Mouse (Mus musculus) adrenal gland, adult 2 months (tissue): ENCODE results near the gene Plxna1. TPM values are rescaled to one million over a fixed set of nuclear protein-coding genes. Genes with fewer than 3 reads are reported as not detected.

Experiments
- DNase-seq: peaks from one replicate; pipeline ENCODE4 v3.0.0; 2021
- polyA plus RNA-seq: library from polyadenylated mRNA; depleted of rRNA; stranded (reverse); fragments of >200 nt; gene quantifications from 2 replicates; pipeline ENCODE4 v1.2.3, GENCODE M21; 2012
- total RNA-seq, 2 experiments: library from RNA; stranded (reverse); gene quantifications; 2 replicates each; pipeline ENCODE4 v1.2.3; 2021

Gene Plxna1
- total and polyA plus RNA-seq, 3 experiments = 56.1 to 127 (median 101) TPM

DNA sequence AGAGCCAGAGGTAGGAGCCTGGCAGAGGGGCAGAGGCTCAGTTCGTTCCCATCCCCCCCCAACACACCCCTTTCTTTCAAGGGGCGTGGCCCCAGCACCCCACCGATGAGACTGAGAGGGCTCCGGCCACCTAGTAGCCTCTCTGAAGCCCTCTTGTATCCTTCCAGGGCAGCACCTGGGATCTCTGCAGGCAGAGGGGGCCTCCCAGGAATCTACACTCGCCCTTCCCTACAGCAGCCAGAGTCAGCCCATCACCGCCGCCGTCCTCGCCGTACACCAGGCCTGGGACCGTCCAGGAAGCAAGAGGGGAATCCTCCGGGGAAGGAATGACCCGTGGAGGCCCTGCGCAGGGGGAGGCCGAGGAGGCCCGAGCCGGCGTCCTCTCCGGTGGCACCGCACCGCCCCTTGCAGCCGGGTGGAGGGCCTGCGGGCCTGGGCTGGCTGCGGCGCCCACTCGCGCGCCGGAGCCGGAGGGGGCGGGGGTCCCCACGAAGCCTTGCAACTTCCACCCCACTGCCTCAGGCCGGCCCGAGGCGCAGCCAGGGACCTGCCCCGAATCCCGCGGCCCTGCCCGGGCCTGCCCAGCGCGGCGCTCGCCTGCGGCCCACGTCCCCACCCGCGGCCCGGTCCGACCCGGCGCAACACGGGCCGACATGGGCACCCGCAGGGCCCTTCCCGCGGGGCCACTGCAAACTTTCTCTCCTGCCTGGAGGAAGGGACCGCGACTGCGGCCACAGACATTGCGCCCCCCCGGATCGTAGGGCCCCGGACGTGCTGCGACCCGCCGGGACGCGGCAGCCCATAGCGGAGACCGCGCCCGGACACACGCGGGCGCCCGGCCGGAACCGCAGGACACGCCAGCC is 771 bp downstream of the Plxna1 start:
- DNase-seq = peak; percentile 80

DNA sequence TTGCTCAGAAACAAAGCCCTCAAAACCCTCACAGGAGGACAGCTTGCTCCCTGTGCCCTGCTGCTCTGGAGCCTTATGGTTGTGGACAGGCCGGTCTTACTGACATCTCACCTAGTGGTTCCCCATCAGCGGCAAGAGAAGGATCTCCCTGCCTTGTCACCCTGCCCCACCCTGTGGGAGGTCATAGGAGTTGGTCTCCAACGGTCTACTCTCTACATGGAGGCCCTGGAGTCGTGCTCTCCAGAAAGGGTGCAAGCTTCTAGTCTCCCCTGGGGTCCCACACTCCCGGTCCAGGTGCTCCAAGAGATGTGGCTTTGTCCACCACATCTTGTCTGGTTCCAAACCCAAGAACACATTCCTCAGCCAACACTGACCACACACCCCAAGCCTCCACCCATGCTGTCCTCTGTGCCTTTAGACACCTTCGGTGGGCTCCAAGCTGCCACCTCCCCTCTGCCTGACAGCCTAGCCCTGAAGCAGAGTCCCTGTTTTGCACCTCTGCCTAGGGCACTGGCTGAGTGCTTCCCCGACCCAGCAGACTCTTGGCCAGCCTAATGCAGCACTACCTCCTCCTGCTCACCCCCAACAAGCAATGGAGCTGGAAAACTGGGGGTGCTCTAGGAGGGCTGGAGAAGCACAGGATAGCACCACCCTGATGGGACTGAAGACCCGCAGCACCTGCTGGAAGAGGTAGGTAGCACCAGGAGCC is 1.6 kb downstream of the Plxna1 start:
- no peak for DNase-seq

DNA sequence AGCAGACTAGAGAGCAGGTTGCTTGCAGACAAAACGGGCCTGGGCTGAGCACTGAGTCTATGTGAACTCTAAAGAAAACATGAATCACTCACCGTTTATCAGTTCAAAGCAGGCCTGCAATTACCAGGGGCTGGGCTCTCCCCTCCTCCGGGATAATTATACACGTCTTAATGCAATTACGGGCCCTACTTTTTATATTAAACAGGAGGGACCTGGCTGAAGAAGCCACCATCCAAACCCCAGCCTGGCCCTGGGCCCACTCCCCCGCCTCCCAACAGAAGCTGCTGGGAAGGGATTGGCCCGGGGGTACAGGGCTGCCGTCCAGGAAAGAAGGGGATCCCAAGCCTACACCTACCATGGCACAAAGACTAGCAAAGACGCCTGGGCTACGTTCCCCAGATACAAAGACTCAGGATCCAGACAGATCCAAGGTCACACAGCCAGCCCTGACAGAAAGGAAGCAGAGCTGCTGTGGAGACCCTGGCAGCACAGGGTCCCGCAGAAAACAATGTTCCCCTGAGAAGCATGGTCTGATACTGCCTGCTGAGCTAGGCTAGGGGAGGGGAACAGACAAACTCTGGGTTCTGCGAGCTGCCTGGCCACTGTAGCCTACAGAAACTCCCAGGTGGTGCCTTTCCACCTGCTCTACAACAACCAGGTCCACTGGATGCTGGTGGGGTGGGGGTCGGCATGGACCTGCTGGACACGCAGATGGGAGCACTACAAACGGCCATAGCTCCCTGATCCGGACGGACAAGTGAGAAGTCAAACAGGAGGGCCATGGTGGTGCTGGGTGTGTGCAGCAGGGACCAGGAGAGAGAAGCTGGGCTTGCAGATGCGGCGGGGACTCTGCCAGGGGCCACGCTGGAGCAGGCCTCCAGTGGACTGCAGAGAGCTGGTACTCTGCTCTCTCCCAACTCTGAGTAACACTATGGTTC is 2.4 kb downstream of the Plxna1 start:
- peak; percentile 64 for DNase-seq

DNA sequence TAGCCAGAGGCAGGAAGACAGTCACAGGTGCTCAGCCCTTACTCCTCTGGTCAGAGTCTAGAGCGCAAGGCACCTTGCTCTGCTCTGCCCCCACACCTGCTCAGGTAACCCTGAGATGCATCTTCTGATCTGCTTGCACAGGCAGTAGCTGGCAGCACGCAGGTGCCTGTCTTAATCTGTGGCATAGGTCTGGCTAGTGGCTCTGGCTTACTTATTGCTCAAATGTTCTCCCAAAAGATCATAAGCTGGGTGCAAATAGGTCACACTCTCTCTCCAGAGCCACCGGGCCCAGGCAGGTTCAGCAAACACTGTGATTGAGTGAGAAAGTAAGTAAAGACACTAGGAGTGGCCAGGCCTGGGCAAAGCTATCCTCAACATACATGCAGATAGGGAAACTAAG is 3.2 kb downstream of the Plxna1 start:
- no peak for DNase-seq

DNA sequence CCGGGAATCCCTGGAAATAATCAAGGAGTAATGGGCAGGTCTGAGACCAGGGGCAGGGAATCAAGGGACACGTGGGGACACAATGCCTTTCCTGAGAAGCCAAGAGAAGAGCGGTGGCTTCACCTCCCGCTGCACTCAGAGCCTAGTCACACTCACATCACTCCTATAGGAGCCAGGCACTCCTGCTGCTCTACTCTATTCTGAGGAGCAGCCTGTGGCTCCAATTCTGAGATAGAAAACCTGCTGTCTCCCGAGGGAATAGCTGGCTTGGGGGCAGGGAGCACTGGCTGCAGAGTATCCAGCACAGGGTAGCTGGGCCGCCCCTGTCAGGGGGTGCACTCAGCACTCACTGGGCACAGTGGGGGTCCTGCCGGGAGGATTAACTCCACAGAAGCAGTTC is 6.8 kb downstream of the Plxna1 start:
- DNase-seq = peak; percentile 25

DNA sequence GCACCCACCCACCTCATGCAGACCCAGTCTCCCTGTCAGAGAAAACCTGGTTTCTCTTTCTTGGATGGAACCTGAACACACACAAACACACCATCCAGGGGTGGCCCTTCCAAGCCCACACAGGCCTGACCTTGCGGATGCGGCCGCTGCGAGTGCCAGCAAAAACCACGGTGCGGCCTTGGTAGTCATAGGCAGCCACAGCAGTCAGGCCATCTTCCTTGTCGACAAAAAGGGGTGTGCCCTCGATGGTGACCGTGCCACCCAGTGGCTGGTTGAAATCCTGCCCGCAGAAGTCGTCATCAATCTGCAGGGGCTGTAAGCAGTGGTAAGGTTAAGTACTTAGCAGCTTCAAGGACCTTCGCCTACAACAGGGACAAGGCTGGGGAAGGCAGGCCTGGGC is 7.7 kb downstream of the Plxna1 start:
- DNase-seq = peak; percentile 95

DNA sequence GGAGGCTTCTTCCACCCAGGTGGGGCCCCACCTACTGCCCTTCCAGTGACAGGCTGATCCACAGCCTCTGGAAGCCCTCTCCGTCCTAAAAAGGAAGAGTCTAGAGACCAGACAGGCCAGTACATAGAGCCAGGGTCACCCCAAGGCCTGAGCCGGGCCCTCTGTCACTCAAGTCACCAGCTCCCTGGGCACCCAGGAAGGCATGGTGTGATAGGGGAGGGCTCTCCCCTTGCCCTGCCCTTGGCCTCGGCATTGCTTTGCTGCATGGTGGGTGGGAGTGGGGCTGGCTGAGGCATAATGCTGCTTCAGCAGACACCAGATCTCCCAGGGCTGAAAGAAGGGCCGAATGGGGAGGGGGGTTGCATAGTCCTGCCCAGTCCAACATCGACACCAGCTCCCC is 8.3 kb downstream of the Plxna1 start:
- peak; percentile 75 for DNase-seq

GRCm38 (mm10) chr6:89353101-89353500 is 9.3 kb downstream of the Plxna1 start:
- DNase-seq = peak; percentile 62

GRCm38 (mm10) chr6:89351441-89352137 is 10.8 kb downstream of the Plxna1 start:
- peak; percentile 80 for DNase-seq

DNA sequence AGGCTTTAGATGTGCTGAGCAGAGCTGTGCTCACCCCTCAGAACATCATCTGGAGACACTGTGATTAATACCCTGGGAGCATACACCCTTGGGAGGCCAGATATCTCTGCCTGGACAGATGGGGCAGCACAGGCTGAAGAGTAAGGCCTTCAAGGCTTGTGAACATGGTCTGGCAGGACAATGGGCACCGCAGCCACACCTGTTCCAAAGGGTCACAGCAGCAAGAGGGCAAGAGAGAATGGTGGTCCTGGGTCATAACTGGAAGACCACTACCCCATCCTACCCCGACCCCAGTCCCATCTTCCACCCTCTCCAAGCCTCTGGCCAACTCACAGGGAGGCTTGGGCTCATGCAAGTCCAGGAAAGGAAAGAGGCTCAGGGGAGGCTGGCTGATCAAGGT is 11.9 kb downstream of the Plxna1 start:
- no peak for DNase-seq

GRCm38 (mm10) chr6:89350037-89350515 is 12.3 kb downstream of the Plxna1 start:
- DNase-seq = peak; percentile 86

DNA sequence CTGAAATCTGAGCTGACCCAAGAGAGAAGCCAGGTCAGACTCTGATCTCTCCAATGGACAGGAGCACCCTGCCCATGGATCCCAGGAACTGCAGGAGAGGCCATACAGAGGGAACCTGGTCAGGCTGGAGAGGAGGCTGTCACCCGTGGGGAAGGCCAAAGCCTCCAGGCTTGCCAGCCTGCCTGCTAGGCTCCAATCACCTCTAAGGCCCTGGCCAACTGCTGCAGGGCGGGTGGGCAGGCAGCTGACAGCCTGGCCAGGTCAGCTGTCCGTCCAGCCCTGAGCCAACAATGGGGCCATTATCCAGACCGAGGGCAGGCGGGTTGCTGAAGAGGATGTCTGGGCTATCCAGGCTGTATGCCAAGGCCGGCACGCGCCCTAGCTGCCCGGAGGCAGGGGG is 14.1 kb downstream of the Plxna1 start:
- DNase-seq = no peak

DNA sequence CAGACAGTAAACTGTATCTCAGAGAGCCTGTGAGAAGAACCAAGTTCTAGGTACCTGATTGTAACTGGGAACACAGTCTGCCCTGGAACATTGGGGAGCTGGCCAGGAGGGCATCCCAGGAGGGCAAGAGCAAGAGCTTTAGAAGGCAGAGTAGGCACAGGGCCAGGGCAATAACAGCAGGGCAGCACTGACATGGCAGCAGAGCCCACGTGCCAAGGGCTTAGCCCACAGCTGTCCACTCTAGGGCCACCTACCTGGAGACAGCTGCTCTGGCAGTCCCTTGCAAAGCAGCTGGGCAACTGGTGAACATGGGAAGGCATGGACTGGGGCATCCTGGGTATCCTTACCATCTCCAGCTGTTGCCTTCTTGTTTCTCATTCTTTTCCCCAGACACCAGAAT is 14.6 kb downstream of the Plxna1 start:
- DNase-seq = no peak

- no peak for DNase-seq
These were observed 16.6 kb downstream of the Plxna1 start for GRCm38 (mm10) chr6:89345855-89346254.

DNA sequence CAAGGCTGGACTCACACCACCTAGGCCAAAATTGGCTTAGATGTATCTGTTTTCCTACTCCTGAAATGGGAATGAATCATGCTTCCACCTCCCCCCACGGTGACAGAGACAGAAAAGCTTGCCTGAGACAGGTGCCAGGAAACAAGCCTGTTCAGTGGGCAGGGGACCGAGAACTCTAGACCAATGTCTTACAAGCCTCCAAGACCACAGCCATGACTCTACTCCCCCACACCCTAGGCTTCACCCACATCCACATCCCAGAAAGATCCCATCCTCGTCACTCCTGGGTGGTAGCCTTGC is 17.0 kb downstream of the Plxna1 start:
- DNase-seq = no peak

DNA sequence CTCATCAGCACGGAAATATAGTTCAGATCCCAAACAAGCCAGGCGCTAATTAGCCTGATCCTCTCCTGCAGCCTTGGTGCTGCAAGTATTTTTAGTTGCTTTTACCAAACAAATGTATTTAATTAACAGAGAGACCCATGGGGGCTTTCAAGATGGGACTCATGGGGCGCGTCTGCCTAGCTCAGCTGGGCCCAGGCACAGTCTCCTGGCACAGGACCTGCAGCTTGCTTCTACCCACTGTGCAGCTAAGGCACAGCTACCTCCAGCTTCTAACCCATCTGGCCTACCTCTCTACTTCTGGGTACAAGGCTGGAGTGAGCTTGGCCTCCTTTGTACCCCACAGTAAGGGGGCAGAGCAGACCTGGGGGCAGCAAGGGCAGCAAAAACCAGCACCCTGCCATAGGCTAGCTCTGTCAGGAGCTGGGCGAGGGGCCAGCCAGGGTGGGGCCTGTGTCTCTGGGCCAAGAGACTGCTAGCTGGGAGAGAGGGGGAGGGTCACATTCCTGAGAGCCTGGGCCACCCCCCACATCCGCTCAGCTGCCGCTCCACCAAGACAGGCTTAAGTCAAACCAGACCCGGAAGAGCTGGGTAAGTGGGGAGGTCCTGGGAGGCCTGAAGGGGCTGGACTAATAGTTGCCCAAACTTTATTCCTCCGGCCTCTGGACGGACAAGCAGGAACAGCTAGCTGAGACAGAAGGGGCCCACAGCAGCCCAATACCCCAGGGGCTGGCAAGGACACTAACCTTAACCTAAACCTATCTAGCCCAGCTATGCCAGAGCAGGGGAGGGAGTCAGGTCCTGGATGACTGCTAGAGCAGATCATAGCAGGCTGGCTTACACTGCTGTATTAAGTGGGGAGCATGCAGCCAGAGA is 17.6 kb downstream of the Plxna1 start:
- peak; percentile 80 for DNase-seq

DNA sequence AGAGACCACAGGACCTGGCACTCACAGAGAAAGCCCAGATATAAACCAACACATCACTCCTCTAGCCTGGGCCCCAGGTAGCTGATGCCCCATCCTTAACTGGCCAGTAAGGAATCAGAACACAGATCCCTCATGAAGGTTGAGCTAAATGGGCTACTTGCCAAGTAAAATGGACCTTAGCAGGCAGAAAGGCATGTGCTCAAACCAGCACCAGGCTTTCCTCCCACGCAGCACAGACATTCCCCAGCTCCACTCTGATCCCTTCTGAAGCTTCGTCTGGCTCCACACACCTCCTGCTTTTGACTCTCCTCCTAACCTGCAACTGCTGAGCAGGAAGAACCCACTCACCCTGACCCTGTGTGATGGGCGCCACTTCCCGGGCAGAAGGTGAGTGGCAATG is 20.4 kb downstream of the Plxna1 start:
- no peak for DNase-seq

DNA sequence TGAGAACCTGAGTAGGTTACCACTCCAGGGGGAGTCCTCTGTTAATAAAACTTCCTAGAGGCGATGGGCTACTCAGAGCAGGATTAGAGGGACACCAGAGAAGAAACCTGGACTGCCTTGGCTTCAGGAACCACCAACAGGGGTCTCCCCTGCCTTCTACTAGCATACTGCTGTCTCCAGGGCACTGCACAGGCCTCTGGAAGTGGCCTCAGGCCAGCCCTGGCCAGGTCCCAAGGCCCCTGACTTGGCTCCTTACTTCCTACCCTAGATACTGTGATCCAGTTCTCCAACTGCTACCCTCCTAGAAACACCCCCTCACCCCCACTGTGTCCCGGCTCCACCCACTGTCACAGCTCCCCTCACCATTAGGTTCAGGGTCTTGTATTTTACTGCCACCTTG is 23.0 kb downstream of the Plxna1 start:
- peak; percentile 90 for DNase-seq

DNA sequence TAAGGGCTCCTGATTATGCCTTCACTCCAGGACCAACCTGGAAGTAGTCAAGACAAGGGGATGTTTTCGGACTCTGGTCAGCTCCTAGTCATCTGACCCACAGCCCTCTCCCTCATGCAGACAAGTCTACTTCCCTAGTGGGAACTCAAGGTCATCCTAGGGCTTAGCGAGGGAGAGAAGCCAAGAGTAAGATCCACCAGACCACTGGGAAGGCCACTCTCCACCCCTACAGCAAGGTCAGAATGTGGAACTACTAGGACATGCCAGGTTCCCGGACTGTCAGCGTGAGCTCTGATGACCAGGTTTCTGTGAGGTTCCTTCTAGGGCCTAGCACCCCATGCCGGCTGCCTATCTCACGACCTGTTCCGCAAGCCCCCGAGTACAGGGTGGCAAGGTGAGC is 23.7 kb downstream of the Plxna1 start:
- peak; percentile 67 for DNase-seq

DNA sequence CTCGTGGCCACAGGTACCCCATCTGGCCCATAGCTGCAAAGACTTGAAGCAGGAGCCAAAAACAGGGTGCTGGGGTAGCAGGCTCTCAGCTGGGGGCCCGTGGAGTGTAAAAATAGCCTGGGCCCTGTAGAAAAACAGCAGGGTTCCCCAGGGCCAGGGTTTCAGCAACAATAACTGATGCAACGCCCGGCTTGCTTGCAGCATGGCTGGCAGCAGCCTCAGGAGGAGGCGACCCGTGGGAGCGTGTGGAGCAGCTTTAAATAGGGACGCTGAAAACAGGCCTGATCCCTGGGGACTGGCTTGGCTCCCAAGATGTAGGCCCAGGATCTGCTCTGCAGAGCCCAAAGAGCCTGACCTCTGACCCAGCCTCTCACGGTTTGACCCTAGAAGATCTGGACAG is 24.8 kb downstream of the Plxna1 start:
- DNase-seq = peak; percentile 77
